Mouse (Mus musculus): ENCODE data around the gene Pde10a. TPM values are rescaled to one million over a fixed set of nuclear protein-coding genes. Genes with fewer than 3 reads are reported as not detected.
A peak's percentile ranks its signal among the peaks of the same experiment; 100 is the strongest.

Gene Pde10a
- total RNA-seq, 2 experiments from 2014 or later: 67.6 to 71.6 TPM

- no peak for TF ChIP-seq CTCF (conservative IDR thresholded peaks at IDR 0.05)
- no peak for DNase-seq (ENCODE audit: low spot score in 2 of 2)
- Histone ChIP-seq H3K4me3 (no peak overlapping the region), H3K27ac (no peak overlapping the region)
Measured at GRCm38 (mm10) chr17:8952951-8953350, 427.8 kb downstream of the Pde10a start.

DNA sequence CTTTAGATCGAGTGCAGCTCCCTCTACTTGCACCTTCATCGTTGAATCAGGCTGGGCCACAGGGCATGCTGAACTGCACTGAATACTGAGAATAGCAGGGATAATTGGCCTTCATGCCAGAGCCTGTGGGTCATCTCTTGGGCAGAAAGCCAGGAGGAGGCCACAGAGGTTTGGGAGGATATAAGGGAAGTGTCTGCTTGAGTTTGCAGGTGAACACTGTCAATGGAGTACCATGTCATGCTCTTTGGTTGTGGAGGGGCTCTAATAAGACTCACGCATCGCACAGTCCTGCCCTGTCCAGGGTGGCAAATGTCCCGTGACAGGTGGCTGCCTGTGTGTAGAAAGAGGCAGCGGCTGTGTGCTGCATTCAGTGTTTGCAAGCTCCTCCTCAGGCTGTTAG, 433.0 kb downstream of the Pde10a start:
- H3K4me3 ChIP-seq: no peak overlapping the region
- DNase-seq (ENCODE audit: low spot score in 2 of 2): no peak
- TF ChIP-seq CTCF (conservative IDR thresholded peaks at IDR 0.05): no peak
- no peak overlapping the region for H3K27ac ChIP-seq

- TF ChIP-seq CTCF (conservative IDR thresholded peaks at IDR 0.05): no peak
- DNase-seq (ENCODE audit: low spot score in 2 of 2): no peak
- H3K4me3 ChIP-seq: no peak overlapping the region
- H3K27ac ChIP-seq: no peak overlapping the region
Measured at GRCm38 (mm10) chr17:8960386-8960785, 435.2 kb downstream of the Pde10a start.

DNA sequence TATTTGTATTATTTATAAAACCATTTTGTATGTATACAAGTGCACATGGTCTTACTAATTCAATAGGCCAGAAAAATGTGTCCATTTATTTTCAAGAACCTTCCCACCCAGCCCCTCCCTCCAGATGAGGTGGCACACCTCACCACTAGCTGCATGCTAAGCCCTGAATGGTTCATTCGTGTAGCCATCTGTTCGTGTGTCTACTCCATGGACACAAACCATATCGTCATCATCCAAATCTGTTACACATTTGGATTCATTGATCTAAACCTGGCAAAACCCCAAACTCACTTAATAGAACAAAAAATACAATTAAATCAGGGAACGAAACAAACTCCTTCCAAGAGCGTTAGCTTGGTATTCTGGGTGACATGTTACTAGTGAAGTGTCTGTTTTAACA, 435.9 kb downstream of the Pde10a start:
- DNase-seq (ENCODE audit: low spot score in 2 of 2): no peak
- H3K4me3 ChIP-seq: no peak overlapping the region
- no peak for TF ChIP-seq CTCF (conservative IDR thresholded peaks at IDR 0.05)
- no peak overlapping the region for H3K27ac ChIP-seq

DNA sequence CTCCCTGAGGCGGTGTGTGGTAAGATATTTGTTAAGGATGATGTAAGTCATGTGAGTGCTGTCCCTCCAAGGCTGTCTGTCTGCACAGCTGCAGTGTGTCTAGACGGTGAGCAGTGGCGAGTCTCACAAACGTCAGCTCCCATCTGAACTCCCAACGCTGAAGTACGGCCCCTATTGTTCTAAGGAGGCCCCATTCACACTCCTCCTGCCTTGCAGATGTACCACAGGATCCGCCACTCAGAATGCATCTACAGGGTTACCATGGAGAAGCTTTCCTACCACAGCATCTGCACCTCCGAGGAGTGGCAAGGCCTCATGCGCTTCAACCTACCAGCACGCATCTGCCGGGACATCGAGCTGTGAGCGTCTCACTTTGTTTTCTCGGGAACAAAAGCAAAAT, 436.5 kb downstream of the Pde10a start:
- H3K4me3 ChIP-seq: no peak overlapping the region
- no peak for TF ChIP-seq CTCF (conservative IDR thresholded peaks at IDR 0.05)
- no peak overlapping the region for H3K27ac ChIP-seq
- no peak for DNase-seq (ENCODE audit: low spot score in 2 of 2)

GRCm38 (mm10) chr17:8965177-8965576, 440.0 kb downstream of the Pde10a start:
- no peak for DNase-seq (ENCODE audit: low spot score in 2 of 2)
- H3K27ac ChIP-seq: no peak overlapping the region
- TF ChIP-seq CTCF (conservative IDR thresholded peaks at IDR 0.05): no peak
- no peak overlapping the region for H3K4me3 ChIP-seq

GRCm38 (mm10) chr17:8972152-8972854, 447.1 kb downstream of the Pde10a start:
- no peak for DNase-seq (ENCODE audit: low spot score in 2 of 2)
- TF ChIP-seq CTCF (conservative IDR thresholded peaks at IDR 0.05): no peak
- H3K4me3 ChIP-seq: no peak overlapping the region
- H3K27ac ChIP-seq: no peak overlapping the region

GRCm38 (mm10) chr17:8973331-8973730, 448.2 kb downstream of the Pde10a start:
- DNase-seq (ENCODE audit: low spot score in 2 of 2): no peak
- TF ChIP-seq CTCF (conservative IDR thresholded peaks at IDR 0.05): no peak
- Histone ChIP-seq H3K4me3 (no peak overlapping the region), H3K27ac (no peak overlapping the region)

- no peak for TF ChIP-seq CTCF (conservative IDR thresholded peaks at IDR 0.05)
- no peak overlapping the region for H3K4me3 ChIP-seq
- no peak overlapping the region for H3K27ac ChIP-seq
- DNase-seq (ENCODE audit: low spot score in 2 of 2): no peak
Measured at GRCm38 (mm10) chr17:8974423-8974822, 449.3 kb downstream of the Pde10a start.

DNA sequence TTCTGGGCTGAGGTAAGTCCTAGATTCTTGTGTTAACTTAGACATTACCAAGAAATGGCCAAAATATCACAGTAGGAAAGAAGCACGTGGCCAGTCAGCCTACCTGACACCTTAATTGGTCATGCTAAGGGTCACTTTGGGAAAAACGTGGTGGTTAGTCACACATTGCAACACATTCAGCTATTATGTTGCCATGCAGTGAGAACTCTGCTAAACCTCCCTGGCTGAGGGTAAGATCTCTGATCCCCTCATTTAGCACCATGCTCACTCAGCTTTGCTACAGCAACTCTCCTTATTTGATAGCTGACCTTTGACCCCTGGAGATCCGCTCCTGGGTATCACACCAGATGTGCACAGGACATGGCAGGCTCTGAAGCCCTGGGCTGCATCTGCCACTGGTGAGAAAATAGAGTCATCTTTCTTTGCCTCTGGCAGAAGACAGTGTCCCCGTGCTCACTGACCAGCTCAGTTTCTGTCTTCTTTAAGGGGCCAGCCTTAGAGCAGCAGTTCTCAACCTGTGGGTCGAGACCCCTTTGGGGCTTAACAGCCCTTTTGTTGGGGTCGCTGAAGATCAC, 449.7 kb downstream of the Pde10a start:
- no peak overlapping the region for H3K4me3 ChIP-seq
- TF ChIP-seq CTCF (conservative IDR thresholded peaks at IDR 0.05): no peak
- no peak for DNase-seq (ENCODE audit: low spot score in 2 of 2)
- H3K27ac ChIP-seq: no peak overlapping the region

DNA sequence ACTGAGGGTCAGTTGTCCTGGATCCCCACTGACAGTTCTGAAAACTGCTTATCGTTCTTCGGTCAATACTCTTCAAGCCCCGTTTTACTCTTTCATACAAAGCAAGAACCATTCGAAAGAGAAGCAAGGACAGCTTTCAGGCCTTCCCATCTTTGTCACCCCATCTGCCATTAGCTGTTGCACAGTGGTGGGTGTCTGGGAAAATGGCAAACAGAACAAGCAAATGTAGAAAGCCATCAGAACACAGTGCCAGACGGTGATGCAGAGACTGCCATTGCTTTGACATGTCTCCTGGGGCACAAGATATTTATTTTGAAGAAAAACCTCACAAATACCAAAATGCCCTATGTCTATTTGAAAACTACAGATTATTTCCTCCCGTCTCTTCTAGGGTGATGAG, 451.6 kb downstream of the Pde10a start:
- Histone ChIP-seq H3K4me3 (no peak overlapping the region), H3K27ac (peak overlapping the region; percentile 33)
- TF ChIP-seq CTCF (conservative IDR thresholded peaks at IDR 0.05): no peak
- DNase-seq (ENCODE audit: low spot score in 2 of 2): no peak

GRCm38 (mm10) chr17:8977271-8977670, 452.1 kb downstream of the Pde10a start:
- peak overlapping the region; percentile 33; the same call in 1 of the 2 replicates for H3K27ac ChIP-seq
- H3K4me3 ChIP-seq: no peak overlapping the region
- DNase-seq (ENCODE audit: low spot score in 2 of 2): no peak
- TF ChIP-seq CTCF (conservative IDR thresholded peaks at IDR 0.05): no peak

DNA sequence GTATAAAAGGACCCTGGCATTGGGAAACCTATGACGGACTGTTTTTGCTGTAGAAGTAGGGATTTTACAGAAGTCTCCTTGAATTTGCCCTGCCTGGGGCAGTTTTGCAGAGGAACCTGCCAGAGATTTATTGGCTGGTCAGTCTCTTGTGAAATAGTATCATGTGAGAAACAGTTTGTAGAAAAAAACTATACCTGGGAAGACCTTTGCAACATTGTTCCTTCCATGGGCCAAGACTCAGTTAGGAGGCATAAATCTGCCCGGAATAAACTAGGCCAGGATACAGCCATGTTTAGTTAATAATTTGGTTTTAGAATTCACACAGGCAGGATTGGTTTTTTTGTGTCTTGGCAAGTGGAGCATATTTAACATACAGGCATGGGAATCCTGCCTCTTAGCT, 458.4 kb downstream of the Pde10a start:
- no peak for DNase-seq (ENCODE audit: low spot score in 2 of 2)
- H3K27ac ChIP-seq: no peak overlapping the region
- no peak for TF ChIP-seq CTCF (conservative IDR thresholded peaks at IDR 0.05)
- no peak overlapping the region for H3K4me3 ChIP-seq

- H3K27ac ChIP-seq: peak overlapping the region; percentile 72
- DNase-seq (ENCODE audit: low spot score in 2 of 2): no peak
- H3K4me3 ChIP-seq: no peak overlapping the region
- no peak for TF ChIP-seq CTCF (conservative IDR thresholded peaks at IDR 0.05)
Measured at GRCm38 (mm10) chr17:8985714-8986113, 460.5 kb downstream of the Pde10a start.
